Mouse (Mus musculus) midbrain, postnatal 0 days (tissue): ENCODE measurements at regions not wholly inside any gene's neighbourhood (a gene's known extent, or its start where the extent isn't known, plus 50 kb on each side); places are given as distances from the start of the nearest gene placed in this dataset.

ENCODE experiments used
- ATAC-seq: fragments of 200-750 bp; cut with Nextera tagmentation; 2 replicates; pipeline ENCODE4 v1.8.0; 2017; ENCODE audit warnings: moderate number of reproducible peaks, mild to moderate bottlenecking, moderate TSS enrichment, moderate library complexity; ENCODE audit not compliant: low FRiP score
- DNase-seq: peaks from one replicate; pipeline ENCODE4 v3.0.0-alpha.2; 2015; ENCODE audit warnings: low spot score
- H3K27ac ChIP-seq: fragments of 300-500 bp; sonication (generic); 2 replicates; pipeline ENCODE4 v1.5.1; 2014; ENCODE audit warnings: low read depth, mild to moderate bottlenecking, low read length, mixed read lengths
- H3K27me3 ChIP-seq: fragments of 300-500 bp; sonication (generic); 2 replicates; pipeline ENCODE4 v1.6.1; 2014; ENCODE audit warnings: low read length, control low read depth, mixed read lengths; ENCODE audit not compliant: insufficient read depth
- H3K36me3 ChIP-seq: fragments of 300-500 bp; sonication (generic); 2 replicates; pipeline ENCODE4 v1.6.1; 2014; ENCODE audit warnings: low read length, control low read depth, mixed read lengths; ENCODE audit not compliant: insufficient read depth
- H3K4me1 ChIP-seq: fragments of 300-500 bp; sonication (generic); 2 replicates; pipeline ENCODE4 v1.6.1; 2014; ENCODE audit warnings: mild to moderate bottlenecking, control low read depth, antibody characterized with exemption, low read length, mixed read lengths; ENCODE audit not compliant: insufficient read depth
- H3K4me2 ChIP-seq: fragments of 300-500 bp; sonication (generic); 2 replicates; pipeline ENCODE4 v1.6.1; 2014; ENCODE audit warnings: low read depth, mild to moderate bottlenecking, low read length, mixed read lengths; ENCODE audit not compliant: poor library complexity, severe bottlenecking
- H3K4me3 ChIP-seq: fragments of 300-500 bp; sonication (generic); 2 replicates; pipeline ENCODE4 v1.5.1; 2014; ENCODE audit warnings: low read depth, mild to moderate bottlenecking, low read length, moderate library complexity
- H3K9ac ChIP-seq: fragments of 300-500 bp; sonication (generic); replicated peaks from 2 replicates; pipeline ENCODE4 v1.6.1; 2014; ENCODE audit warnings: mild to moderate bottlenecking, low read length, moderate library complexity, mixed read lengths; ENCODE audit not compliant: poor library complexity, severe bottlenecking
- H3K9me3 ChIP-seq: fragments of 300-500 bp; sonication (generic); 2 replicates; pipeline ENCODE4 v1.6.1; 2016; ENCODE audit warnings: low read length, control low read depth
- CTCF ChIP-seq: IDR thresholded peaks from 2 replicates; pipeline ENCODE4 v1.5.1; 2016; ENCODE audit warnings: antibody characterized with exemption, mild to moderate bottlenecking
- WGBS: fragments of 180-500 bp; shearing (Covaris S2); extraction: QIAGEN DNeasy Blood & Tissue Kit; methylation state at CpG from one replicate; pipeline ENCODE4 v1.1.7; 2014; 5-methylcytosine and 5-hydroxymethylcytosine counted together

- no peak overlapping the region for H3K9ac ChIP-seq
- H3K4me3 ChIP-seq = no peak overlapping the region
- no peaks in the 10 kb centered on the region for H3K4me1 ChIP-seq
- H3K27ac ChIP-seq = no peak overlapping the region
- no peaks in the 10 kb centered on the region for H3K36me3 ChIP-seq
- ATAC-seq = no peak
- no peaks in the 10 kb centered on the region for H3K9me3 ChIP-seq
- no peaks in the 10 kb centered on the region for H3K27me3 ChIP-seq
- TF ChIP-seq CTCF = no peak
- DNase-seq = no peak
- H3K4me2 ChIP-seq = no peak overlapping the region
- 89% methylated on average over 7 of the region's 7 CpGs for WGBS
These were observed 249.8 kb upstream of the Smarca2 start for GRCm38 (mm10) chr19:26355054-26355453.

- Histone ChIP-seq H3K4me3 (no peak overlapping the region), H3K4me1 (no peaks in the 10 kb centered on the region), H3K9me3 (no peaks in the 10 kb centered on the region), H3K36me3 (no peaks in the 10 kb centered on the region), H3K27me3 (no peaks in the 10 kb centered on the region), H3K27ac (no peak overlapping the region), H3K4me2 (no peak overlapping the region), H3K9ac (no peak overlapping the region)
- ATAC-seq (no peak), DNase-seq (no peak)
- no peak for TF ChIP-seq CTCF
- 90% methylated on average over 4 of the region's 4 CpGs for WGBS
These were observed 220.9 kb upstream of the Smarca2 start for GRCm38 (mm10) chr19:26383961-26384381.

GRCm38 (mm10) chr19:26386075-26386474, 218.8 kb upstream of the Smarca2 start:
- Histone ChIP-seq H3K4me1 (no peaks in the 10 kb centered on the region), H3K9me3 (no peaks in the 10 kb centered on the region), H3K36me3 (no peaks in the 10 kb centered on the region), H3K4me2 (no peak overlapping the region), H3K4me3 (no peak overlapping the region), H3K27me3 (no peaks in the 10 kb centered on the region), H3K9ac (no peak overlapping the region), H3K27ac (no peak overlapping the region)
- no peak for ATAC-seq
- no peak for TF ChIP-seq CTCF
- no peak for DNase-seq

GRCm38 (mm10) chr19:26412684-26413083, 192.2 kb upstream of the Smarca2 start:
- no peak for ATAC-seq
- H3K36me3 ChIP-seq = no peaks in the 10 kb centered on the region
- no peak overlapping the region for H3K4me2 ChIP-seq
- no peaks in the 10 kb centered on the region for H3K27me3 ChIP-seq
- no peaks in the 10 kb centered on the region for H3K9me3 ChIP-seq
- no peak overlapping the region for H3K9ac ChIP-seq
- no peak for TF ChIP-seq CTCF
- no peak overlapping the region for H3K4me3 ChIP-seq
- 90% methylated on average over 2 of the region's 2 CpGs for WGBS
- no peaks in the 10 kb centered on the region for H3K4me1 ChIP-seq
- no peak overlapping the region for H3K27ac ChIP-seq
- no peak for DNase-seq

- Histone ChIP-seq H3K27me3 (no peaks in the 10 kb centered on the region), H3K27ac (no peak overlapping the region), H3K4me3 (no peak overlapping the region), H3K9ac (no peak overlapping the region), H3K36me3 (no peaks in the 10 kb centered on the region), H3K9me3 (no peaks in the 10 kb centered on the region), H3K4me1 (no peaks in the 10 kb centered on the region), H3K4me2 (no peak overlapping the region)
- WGBS = 88% methylated on average over 6 of the region's 6 CpGs
- TF ChIP-seq CTCF = no peak
- no peak for ATAC-seq
- no peak for DNase-seq
These were observed 190.3 kb upstream of the Smarca2 start for GRCm38 (mm10) chr19:26414476-26415024.

- no peaks in the 10 kb centered on the region for H3K4me1 ChIP-seq
- no peaks in the 10 kb centered on the region for H3K9me3 ChIP-seq
- no peak overlapping the region for H3K27ac ChIP-seq
- TF ChIP-seq CTCF = no peak
- no peak for ATAC-seq
- no peaks in the 10 kb centered on the region for H3K27me3 ChIP-seq
- WGBS = 85% methylated on average over 2 of the region's 2 CpGs
- H3K36me3 ChIP-seq = no peaks in the 10 kb centered on the region
- H3K4me3 ChIP-seq = no peak overlapping the region
- no peak for DNase-seq
- no peak overlapping the region for H3K9ac ChIP-seq
- no peak overlapping the region for H3K4me2 ChIP-seq
These were observed 185.1 kb upstream of the Smarca2 start for GRCm38 (mm10) chr19:26419781-26420180.
